Mouse (Mus musculus) cerebellum, adult 2 months (tissue): ENCODE measurements around the gene Mapk3.

Experiments used
- CTCF ChIP-seq: fragments of 200-500 bp; IDR thresholded peaks from 2 replicates; pipeline ENCODE4 v1.5.1; 2011; ENCODE audit warnings: low read depth, mild to moderate bottlenecking, control low read depth, low read length, moderate library complexity, borderline replicate concordance; ENCODE audit not compliant: insufficient read depth
- POLR2A ChIP-seq: fragments of 200-500 bp; IDR thresholded peaks from 2 replicates; pipeline ENCODE4 v1.6.1; 2011; ENCODE audit warnings: low read length, control low read depth, borderline replicate concordance; ENCODE audit not compliant: insufficient read depth

GRCm38 (mm10) chr7:126758539-126758938, 862 bp upstream of the Mapk3 start:
- TF ChIP-seq POLR2A (no peak), CTCF (no peak)
